Mouse (Mus musculus) CH12.LX (cell line): ENCODE measurements around the gene Chst11. TPM values are rescaled to one million over a fixed set of nuclear protein-coding genes. Genes with fewer than 3 reads are reported as not detected.

ENCODE experiments used
- DNase-seq: peaks from one replicate; pipeline ENCODE4 v3.0.0-alpha.2; 2013; ENCODE audit errors: extremely low read depth
- H3K27ac ChIP-seq: 2 replicates; pipeline ENCODE4 v1.5.1; 2012; ENCODE audit warnings: low read depth, mild to moderate bottlenecking, control low read depth, moderate library complexity; ENCODE audit not compliant: insufficient read depth
- H3K27me3 ChIP-seq: replicated peaks from 2 replicates; pipeline ENCODE3; 2012; ENCODE audit warnings: inconsistent platforms
- H3K36me3 ChIP-seq, 2 experiments: replicated peaks in 1 of 2; 2 replicates each; pipeline versions ENCODE3 to v1.6.1; 2012; ENCODE audit warnings: inconsistent platforms in 1 of 2, low read length in 1 of 2, mild to moderate bottlenecking in 1 of 2, mixed read lengths in 1 of 2, moderate library complexity in 1 of 2; ENCODE audit not compliant: control insufficient read depth in 1 of 2, insufficient read depth in 1 of 2
- H3K4me1 ChIP-seq, 2 experiments: 2 replicates each; pipeline ENCODE4 v1.6.1; 2012; ENCODE audit warnings: inconsistent platforms in 1 of 2, moderate library complexity in 1 of 2; ENCODE audit not compliant: insufficient read depth in 2 of 2, control insufficient read depth in 1 of 2
- H3K4me2 ChIP-seq: 2 replicates; pipeline ENCODE4 v1.6.1; 2012; ENCODE audit warnings: low read depth, mild to moderate bottlenecking, control low read depth; ENCODE audit not compliant: poor library complexity, insufficient read depth, severe bottlenecking
- H3K4me3 ChIP-seq, 3 experiments: fragments of 150-350 bp in 1 of 3; sonication (generic) in 1 of 3; replicated peaks in 1 of 3; 2 replicates each; pipeline versions ENCODE3 to v1.5.1; 2011 to 2012; ENCODE audit warnings: low read depth in 2 of 3, low read length in 2 of 3, mild to moderate bottlenecking in 2 of 3, moderate library complexity in 2 of 3, control low read depth in 1 of 3, improper control_type of control experiment in 1 of 3, inconsistent platforms in 1 of 3, mixed read lengths in 1 of 3; ENCODE audit not compliant: poor library complexity in 1 of 3
- H3K79me2 ChIP-seq: replicated peaks from 2 replicates; pipeline ENCODE4 v1.6.1; 2012; ENCODE audit warnings: mild to moderate bottlenecking, moderate library complexity; ENCODE audit not compliant: control insufficient read depth, poor library complexity, insufficient read depth, severe bottlenecking; ENCODE audit errors: extremely low read depth
- H3K9ac ChIP-seq: 2 replicates; pipeline ENCODE4 v1.6.1; 2012; ENCODE audit warnings: low read depth, mild to moderate bottlenecking, control low read depth, moderate library complexity; ENCODE audit not compliant: insufficient read depth
- H3K9me3 ChIP-seq: replicated peaks from 2 replicates; pipeline ENCODE3; 2012; ENCODE audit warnings: low read length, inconsistent platforms, mixed read lengths
- CHD1 ChIP-seq: IDR thresholded peaks from 2 replicates; pipeline ENCODE4 v1.6.1; 2012; ENCODE audit warnings: low read depth, low read length, improper control_type of control experiment, inconsistent platforms
- JUN ChIP-seq: IDR thresholded peaks from 2 replicates; pipeline ENCODE4 v1.6.1; 2011; ENCODE audit warnings: low read depth, mild to moderate bottlenecking, low read length, improper control_type of control experiment, moderate library complexity; ENCODE audit not compliant: insufficient read depth
- JUND ChIP-seq: conservative IDR thresholded peaks from 2 replicates; pipeline ENCODE4 v1.6.1; 2011; ENCODE audit warnings: low read depth, low read length, improper control_type of control experiment
- MAFK ChIP-seq: IDR thresholded peaks from 2 replicates; pipeline ENCODE4 v1.6.1; 2011; ENCODE audit warnings: low read length, improper control_type of control experiment; ENCODE audit not compliant: insufficient replicate concordance
- PAX5 ChIP-seq: IDR thresholded peaks from 2 replicates; pipeline ENCODE4 v1.6.1; 2012; ENCODE audit warnings: low read length, inconsistent platforms, mixed read lengths
- SMC3 ChIP-seq: IDR thresholded peaks from 2 replicates; pipeline ENCODE4 v1.6.1; 2011; ENCODE audit warnings: low read depth, low read length, improper control_type of control experiment
- USF1 ChIP-seq: IDR thresholded peaks from 2 replicates; pipeline ENCODE4 v1.6.1; 2014; ENCODE audit warnings: low read depth, mild to moderate bottlenecking, inconsistent platforms, low read length, improper control_type of control experiment
- ZC3H11A ChIP-seq: IDR thresholded peaks from 2 replicates; pipeline ENCODE4 v1.6.1; 2012; ENCODE audit warnings: low read depth, mild to moderate bottlenecking, inconsistent platforms, low read length, improper control_type of control experiment
- dilution Hi-C: fragments of 300-500 bp; cut with MboI; formaldehyde crosslinking; loops from 2 replicates; pipeline ENCODE4 v1.14.3; 2020; ENCODE audit warnings: low sequenced_read_pairs; ENCODE audit not compliant: extremely low pct_unique_long_range_greater_than_20kb, extremely low pct_ligation_motif_present
- in situ Hi-C: fragments of 300-500 bp; cut with MboI; formaldehyde crosslinking; loops from 3 replicates; pipeline ENCODE4 v1.14.3; 2019; ENCODE audit warnings: low sequenced_read_pairs, low pct_ligation_motif_present, low pct_unique_long_range_greater_than_20kb, mixed read lengths
- polyA plus RNA-seq: library from polyadenylated mRNA; unstranded; fragments of >175 nt; gene quantifications from 2 replicates; pipeline ENCODE4 v1.2.1, GENCODE M21; 2012; ENCODE audit warnings: low read depth; ENCODE audit not compliant: insufficient read length
- total RNA-seq, 2 experiments: library from RNA; depleted of rRNA; stranded (reverse); fragments of 300-350 nt in 1 of 2; fragments of >200 nt in 1 of 2; gene quantifications; 2 replicates each; pipeline ENCODE4 v1.2.3; 2012 to 2014

Gene Chst11
- total and polyA plus RNA-seq, 3 experiments: 3.6 to 5.3 (median 4.5) TPM

DNA sequence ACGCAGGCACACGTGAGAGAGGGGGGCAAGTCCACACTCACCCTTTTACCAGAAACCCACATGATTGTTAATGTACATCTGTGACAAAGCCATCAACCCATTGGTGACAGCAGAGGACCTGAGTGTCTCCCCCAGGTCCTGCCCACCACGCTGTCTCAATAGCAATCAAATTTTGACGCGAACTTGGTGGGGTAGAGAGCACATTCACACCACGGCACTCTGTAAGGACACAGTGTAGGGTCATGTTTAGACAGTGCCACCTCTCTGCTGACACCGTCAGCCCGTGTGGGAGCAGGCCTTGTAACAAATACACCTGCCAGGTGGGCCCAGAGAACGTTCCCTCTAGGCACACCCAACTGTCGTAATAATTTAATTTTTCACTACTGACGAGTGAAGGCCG, 224.1 kb downstream of the Chst11 start:
- DNase-seq: no peak
- no peaks in the 10 kb centered on the region for H3K79me2 ChIP-seq
- H3K27me3 ChIP-seq: no peaks in the 10 kb centered on the region
- dilution Hi-C loops (no loop called here), in situ Hi-C loops (loop anchor here (25.0 kb wide), 1 partner anchor 422 kb away; no protein-coding TSS in a partner anchor)
- no peak overlapping the region for H3K9ac ChIP-seq
- H3K4me1 ChIP-seq: no peaks in the 10 kb centered on the region
- TF ChIP-seq ZC3H11A: no peak
- TF ChIP-seq JUN: no peak
- peaks cover 3% of the 10 kb centered on the region for H3K9me3 ChIP-seq
- H3K4me2 ChIP-seq: no peak overlapping the region
- no peaks in the 10 kb centered on the region for H3K36me3 ChIP-seq
- no peak overlapping the region for H3K4me3 ChIP-seq
- H3K27ac ChIP-seq: no peak overlapping the region

GRCm38 (mm10) chr10:83210122-83210521, 224.8 kb downstream of the Chst11 start:
- no peak for TF ChIP-seq MAFK
- no peak for TF ChIP-seq USF1
- no peak for TF ChIP-seq SMC3
- no peak for TF ChIP-seq PAX5
- Histone ChIP-seq H3K9me3 (peaks cover 3% of the 10 kb centered on the region), H3K4me1 (peaks cover 2 to 3% of the 10 kb centered on the region in 2 experiments), H3K9ac (no peak overlapping the region), H3K36me3 (no peaks in the 10 kb centered on the region), H3K4me2 (no peak overlapping the region), H3K27ac (no peak overlapping the region), H3K4me3 (no peak overlapping the region), H3K27me3 (no peaks in the 10 kb centered on the region), H3K79me2 (no peaks in the 10 kb centered on the region)
- DNase-seq: no peak
- in situ Hi-C loops: loop anchor here (25.0 kb wide), 1 partner anchor 423 kb away; no protein-coding TSS in a partner anchor
- dilution Hi-C loops: no loop called here

GRCm38 (mm10) chr10:83210968-83211583, 225.8 kb downstream of the Chst11 start:
- H3K27me3 ChIP-seq: no peaks in the 10 kb centered on the region
- H3K9ac ChIP-seq: no peak overlapping the region
- H3K79me2 ChIP-seq: no peaks in the 10 kb centered on the region
- no peak overlapping the region for H3K4me2 ChIP-seq
- no peaks in the 10 kb centered on the region for H3K36me3 ChIP-seq
- TF ChIP-seq JUND (no peak), CHD1 (no peak)
- H3K27ac ChIP-seq: no peak overlapping the region
- DNase-seq: no peak
- H3K9me3 ChIP-seq: peaks cover 3% of the 10 kb centered on the region
- in situ Hi-C loops: loop anchor here (25.0 kb wide), 1 partner anchor 424 kb away; no protein-coding TSS in a partner anchor
- no peak overlapping the region for H3K4me3 ChIP-seq
- dilution Hi-C loops: no loop called here
- peaks cover 8 to 11% of the 10 kb centered on the region in 2 experiments for H3K4me1 ChIP-seq
